Mouse (Mus musculus) CH12.LX (cell line): ENCODE measurements around the gene Coq4. TPM values are rescaled to one million over a fixed set of nuclear protein-coding genes. Genes with fewer than 3 reads are reported as not detected.

ENCODE experiments used
- DNase-seq: peaks from one replicate; pipeline ENCODE4 v3.0.0-alpha.2; 2013; ENCODE audit errors: extremely low read depth
- H3K27ac ChIP-seq: 2 replicates; pipeline ENCODE4 v1.5.1; 2012; ENCODE audit warnings: low read depth, mild to moderate bottlenecking, control low read depth, moderate library complexity; ENCODE audit not compliant: insufficient read depth
- H3K27me3 ChIP-seq: replicated peaks from 2 replicates; pipeline ENCODE3; 2012; ENCODE audit warnings: inconsistent platforms
- H3K36me3 ChIP-seq, 2 experiments: replicated peaks in 1 of 2; 2 replicates each; pipeline versions ENCODE3 to v1.6.1; 2012; ENCODE audit warnings: inconsistent platforms in 1 of 2, low read length in 1 of 2, mild to moderate bottlenecking in 1 of 2, mixed read lengths in 1 of 2, moderate library complexity in 1 of 2; ENCODE audit not compliant: control insufficient read depth in 1 of 2, insufficient read depth in 1 of 2
- H3K4me1 ChIP-seq, 2 experiments: 2 replicates each; pipeline ENCODE4 v1.6.1; 2012; ENCODE audit warnings: inconsistent platforms in 1 of 2, moderate library complexity in 1 of 2; ENCODE audit not compliant: insufficient read depth in 2 of 2, control insufficient read depth in 1 of 2
- H3K4me2 ChIP-seq: 2 replicates; pipeline ENCODE4 v1.6.1; 2012; ENCODE audit warnings: low read depth, mild to moderate bottlenecking, control low read depth; ENCODE audit not compliant: poor library complexity, insufficient read depth, severe bottlenecking
- H3K4me3 ChIP-seq, 3 experiments: fragments of 150-350 bp in 1 of 3; sonication (generic) in 1 of 3; replicated peaks in 1 of 3; 2 replicates each; pipeline versions ENCODE3 to v1.5.1; 2011 to 2012; ENCODE audit warnings: low read depth in 2 of 3, low read length in 2 of 3, mild to moderate bottlenecking in 2 of 3, moderate library complexity in 2 of 3, control low read depth in 1 of 3, improper control_type of control experiment in 1 of 3, inconsistent platforms in 1 of 3, mixed read lengths in 1 of 3; ENCODE audit not compliant: poor library complexity in 1 of 3
- H3K79me2 ChIP-seq: replicated peaks from 2 replicates; pipeline ENCODE4 v1.6.1; 2012; ENCODE audit warnings: mild to moderate bottlenecking, moderate library complexity; ENCODE audit not compliant: control insufficient read depth, poor library complexity, insufficient read depth, severe bottlenecking; ENCODE audit errors: extremely low read depth
- H3K9ac ChIP-seq: 2 replicates; pipeline ENCODE4 v1.6.1; 2012; ENCODE audit warnings: low read depth, mild to moderate bottlenecking, control low read depth, moderate library complexity; ENCODE audit not compliant: insufficient read depth
- H3K9me3 ChIP-seq: replicated peaks from 2 replicates; pipeline ENCODE3; 2012; ENCODE audit warnings: low read length, inconsistent platforms, mixed read lengths
- BHLHE40 ChIP-seq: IDR thresholded peaks from 2 replicates; pipeline ENCODE4 v1.6.1; 2011; ENCODE audit warnings: mild to moderate bottlenecking, low read depth, low read length, improper control_type of control experiment
- CHD1 ChIP-seq: IDR thresholded peaks from 2 replicates; pipeline ENCODE4 v1.6.1; 2012; ENCODE audit warnings: low read depth, low read length, improper control_type of control experiment, inconsistent platforms
- CHD2 ChIP-seq: IDR thresholded peaks from 2 replicates; pipeline ENCODE4 v1.6.1; 2011; ENCODE audit warnings: low read length, improper control_type of control experiment
- CTCF ChIP-seq, 2 experiments: IDR thresholded peaks in 1 of 2; conservative IDR thresholded peaks in 1 of 2; 2 replicates each; pipeline ENCODE4 v1.5.1; 2011 to 2012; ENCODE audit warnings: low read depth in 2 of 2, low read length in 2 of 2, improper control_type of control experiment in 1 of 2, inconsistent platforms in 1 of 2, mild to moderate bottlenecking in 1 of 2, moderate library complexity in 1 of 2
- E2F4 ChIP-seq: IDR thresholded peaks from 2 replicates; pipeline ENCODE4 v1.6.1; 2011; ENCODE audit warnings: low read depth, low read length, improper control_type of control experiment; ENCODE audit not compliant: insufficient replicate concordance
- ELF1 ChIP-seq: IDR thresholded peaks from 2 replicates; pipeline ENCODE4 v1.6.1; 2014; ENCODE audit warnings: low read depth, mild to moderate bottlenecking, inconsistent platforms, low read length, improper control_type of control experiment
- EP300 ChIP-seq: IDR thresholded peaks from 2 replicates; pipeline ENCODE4 v1.6.1; 2011; ENCODE audit warnings: low read length, improper control_type of control experiment
- ETS1 ChIP-seq: conservative IDR thresholded peaks from 2 replicates; pipeline ENCODE4 v1.6.1; 2012; ENCODE audit warnings: low read depth, mild to moderate bottlenecking, inconsistent platforms, low read length, improper control_type of control experiment, moderate library complexity
- HCFC1 ChIP-seq: IDR thresholded peaks from 2 replicates; pipeline ENCODE4 v1.6.1; 2012; ENCODE audit warnings: low read depth, mild to moderate bottlenecking, inconsistent platforms, low read length, improper control_type of control experiment
- IRF4 ChIP-seq: IDR thresholded peaks from 2 replicates; pipeline ENCODE4 v1.6.1; 2014; ENCODE audit warnings: low read depth, mild to moderate bottlenecking, inconsistent platforms, low read length, improper control_type of control experiment
- JUND ChIP-seq: conservative IDR thresholded peaks from 2 replicates; pipeline ENCODE4 v1.6.1; 2011; ENCODE audit warnings: low read depth, low read length, improper control_type of control experiment
- KAT2A ChIP-seq: IDR thresholded peaks from 2 replicates; pipeline ENCODE4 v1.6.1; 2012; ENCODE audit warnings: low read length, improper control_type of control experiment, inconsistent platforms; ENCODE audit not compliant: insufficient replicate concordance
- MAX ChIP-seq: IDR thresholded peaks from 2 replicates; pipeline ENCODE4 v1.6.1; 2011; ENCODE audit warnings: low read length, improper control_type of control experiment
- MEF2A ChIP-seq: IDR thresholded peaks from 2 replicates; pipeline ENCODE4 v1.6.1; 2014; ENCODE audit warnings: low read depth, mild to moderate bottlenecking, inconsistent platforms, low read length, improper control_type of control experiment, borderline replicate concordance
- MYC ChIP-seq: IDR thresholded peaks from 2 replicates; pipeline ENCODE4 v1.6.1; 2011; ENCODE audit warnings: low read depth, mild to moderate bottlenecking, improper control_type of control experiment, low read length
- NELFE ChIP-seq: IDR thresholded peaks from 2 replicates; pipeline ENCODE4 v1.6.1; 2011; ENCODE audit warnings: low read depth, low read length, improper control_type of control experiment
- NRF1 ChIP-seq: IDR thresholded peaks from 2 replicates; pipeline ENCODE4 v1.6.1; 2014; ENCODE audit warnings: low read depth, mild to moderate bottlenecking, inconsistent platforms, low read length, improper control_type of control experiment, moderate library complexity
- POLR2A ChIP-seq: IDR thresholded peaks from 2 replicates; pipeline ENCODE4 v1.6.1; 2011; ENCODE audit warnings: low read depth, mild to moderate bottlenecking, improper control_type of control experiment, low read length
- RAD21 ChIP-seq: IDR thresholded peaks from 2 replicates; pipeline ENCODE4 v1.6.1; 2011; ENCODE audit warnings: low read depth, mild to moderate bottlenecking, low read length, improper control_type of control experiment, moderate library complexity
- SIN3A ChIP-seq: IDR thresholded peaks from 2 replicates; pipeline ENCODE4 v1.6.1; 2012; ENCODE audit warnings: low read length, improper control_type of control experiment, inconsistent platforms
- SMC3 ChIP-seq: IDR thresholded peaks from 2 replicates; pipeline ENCODE4 v1.6.1; 2011; ENCODE audit warnings: low read depth, low read length, improper control_type of control experiment
- TBP ChIP-seq: conservative IDR thresholded peaks from 2 replicates; pipeline ENCODE4 v1.6.1; 2011; ENCODE audit warnings: low read depth, low read length, improper control_type of control experiment
- TCF12 ChIP-seq: IDR thresholded peaks from 2 replicates; pipeline ENCODE4 v1.6.1; 2014; ENCODE audit warnings: low read depth, mild to moderate bottlenecking, inconsistent platforms, low read length, improper control_type of control experiment
- UBTF ChIP-seq: IDR thresholded peaks from 2 replicates; pipeline ENCODE4 v1.6.1; 2012; ENCODE audit warnings: low read depth, mild to moderate bottlenecking, inconsistent platforms, low read length, improper control_type of control experiment, moderate library complexity
- USF1 ChIP-seq: IDR thresholded peaks from 2 replicates; pipeline ENCODE4 v1.6.1; 2014; ENCODE audit warnings: low read depth, mild to moderate bottlenecking, inconsistent platforms, low read length, improper control_type of control experiment
- USF2 ChIP-seq: conservative IDR thresholded peaks from 2 replicates; pipeline ENCODE4 v1.6.1; 2011; ENCODE audit warnings: low read depth, low read length, improper control_type of control experiment
- ZC3H11A ChIP-seq: IDR thresholded peaks from 2 replicates; pipeline ENCODE4 v1.6.1; 2012; ENCODE audit warnings: low read depth, mild to moderate bottlenecking, inconsistent platforms, low read length, improper control_type of control experiment
- ZKSCAN1 ChIP-seq: IDR thresholded peaks from 2 replicates; pipeline ENCODE4 v1.6.1; 2012; ENCODE audit warnings: low read depth, inconsistent platforms, low read length, improper control_type of control experiment, borderline replicate concordance
- ZNF384 ChIP-seq: IDR thresholded peaks from 2 replicates; pipeline ENCODE4 v1.6.1; 2012; ENCODE audit warnings: low read depth, low read length, improper control_type of control experiment, inconsistent platforms
- dilution Hi-C: fragments of 300-500 bp; cut with MboI; formaldehyde crosslinking; loops from 2 replicates; pipeline ENCODE4 v1.14.3; 2020; ENCODE audit warnings: low sequenced_read_pairs; ENCODE audit not compliant: extremely low pct_unique_long_range_greater_than_20kb, extremely low pct_ligation_motif_present
- in situ Hi-C: fragments of 300-500 bp; cut with MboI; formaldehyde crosslinking; loops from 3 replicates; pipeline ENCODE4 v1.14.3; 2019; ENCODE audit warnings: low sequenced_read_pairs, low pct_ligation_motif_present, low pct_unique_long_range_greater_than_20kb, mixed read lengths
- polyA plus RNA-seq: library from polyadenylated mRNA; unstranded; fragments of >175 nt; gene quantifications from 2 replicates; pipeline ENCODE4 v1.2.1, GENCODE M21; 2012; ENCODE audit warnings: low read depth; ENCODE audit not compliant: insufficient read length
- total RNA-seq, 2 experiments: library from RNA; depleted of rRNA; stranded (reverse); fragments of 300-350 nt in 1 of 2; fragments of >200 nt in 1 of 2; gene quantifications; 2 replicates each; pipeline ENCODE4 v1.2.3; 2012 to 2014

Gene Coq4
- total and polyA plus RNA-seq, 3 experiments = 19.1 to 25.2 (median 21.5) TPM

- peak overlapping the region; percentile 81 for H3K9ac ChIP-seq
- in situ Hi-C loops (no loop called here), dilution Hi-C loops (no loop called here)
- H3K9me3 ChIP-seq = no peaks in the 10 kb centered on the region
- no peaks in the 10 kb centered on the region for H3K27me3 ChIP-seq
- H3K79me2 ChIP-seq = peaks cover 33% of the 10 kb centered on the region
- peaks cover 0 to 25% of the 10 kb centered on the region in 2 experiments for H3K36me3 ChIP-seq
- peak overlapping the region; percentile 77 for H3K27ac ChIP-seq
- H3K4me3 ChIP-seq = peak overlapping the region; percentile 78 to 100 (median 95)
- H3K4me1 ChIP-seq = peaks cover 5 to 14% of the 10 kb centered on the region in 2 experiments; a peak in 3 of 4 replicates
- TF ChIP-seq KAT2A = no peak
- no peak for TF ChIP-seq HCFC1
- TF ChIP-seq EP300 = no peak
- no peak for TF ChIP-seq RAD21
- TF ChIP-seq E2F4 = no peak
- TF ChIP-seq ZC3H11A = no peak
- no peak for TF ChIP-seq USF2
- TF ChIP-seq MAX = no peak
- no peak; the same call in 1 of the 2 replicates for TF ChIP-seq MEF2A
- no peak for TF ChIP-seq CTCF (conservative IDR thresholded peaks at IDR 0.05 in 1 of 2, IDR thresholded peaks at IDR 0.05 in 1 of 2; ENCODE audit: low read depth in 2 of 2, low read length in 2 of 2)
- TF ChIP-seq MYC = no peak
- TF ChIP-seq IRF4 = no peak
- TF ChIP-seq TCF12 = no peak
- no peak for TF ChIP-seq ETS1
- TF ChIP-seq ELF1 = no peak
- TF ChIP-seq SMC3 = no peak
- no peak for TF ChIP-seq JUND
- TF ChIP-seq, all 38 proteins: peak for 0
- no peak for DNase-seq
- peak overlapping the region; percentile 30 for H3K4me2 ChIP-seq
These were observed 39.1 kb downstream of the Coq4 start for GRCm38 (mm10) chr2:29826318-29826925.

GRCm38 (mm10) chr2:29826926-29827708 lies 39.8 kb downstream of the Coq4 start:
- peaks cover 5 to 14% of the 10 kb centered on the region in 2 experiments; a peak in 3 of 4 replicates for H3K4me1 ChIP-seq
- no peak overlapping the region for H3K4me2 ChIP-seq
- dilution Hi-C loops (no loop called here), in situ Hi-C loops (no loop called here)
- peak overlapping the region; percentile 77 for H3K27ac ChIP-seq
- peak; percentile 99 for DNase-seq
- peaks cover 33% of the 10 kb centered on the region for H3K79me2 ChIP-seq
- H3K9ac ChIP-seq = peak overlapping the region; percentile 81
- no peaks in the 10 kb centered on the region for H3K27me3 ChIP-seq
- no peaks in the 10 kb centered on the region for H3K9me3 ChIP-seq
- peak overlapping the region; percentile 87 to 100 (median 95) for H3K4me3 ChIP-seq
- peaks cover 0 to 32% of the 10 kb centered on the region in 2 experiments for H3K36me3 ChIP-seq
- no peak for TF ChIP-seq RAD21
- peak; percentile 69; the same call in 1 of the 2 replicates for TF ChIP-seq CHD1
- peak; percentile 98 for TF ChIP-seq SIN3A
- no peak for TF ChIP-seq USF1
- TF ChIP-seq CTCF (conservative IDR thresholded peaks at IDR 0.05 in 1 of 2, IDR thresholded peaks at IDR 0.05 in 1 of 2; ENCODE audit: low read depth in 2 of 2, low read length in 2 of 2) = no peak
- TF ChIP-seq JUND = peak; percentile 62; the same call in 1 of the 2 replicates
- peak; percentile 81; the same call in 1 of the 2 replicates for TF ChIP-seq MYC
- 0 out of 2 replicates have a peak, but pooled peaks have one; percentile 22 for TF ChIP-seq BHLHE40
- TF ChIP-seq NRF1 = peak; percentile 48; the same call in 1 of the 2 replicates
- TF ChIP-seq ETS1 = peak; percentile 67
- peak; percentile 89 for TF ChIP-seq NELFE
- no peak; the same call in 1 of the 2 replicates for TF ChIP-seq ZKSCAN1
- peak; percentile 72 for TF ChIP-seq CHD2
- no peak for TF ChIP-seq ZC3H11A
- TF ChIP-seq TCF12 = peak; percentile 80; the same call in 1 of the 2 replicates
- peak; percentile 92 for TF ChIP-seq TBP
- TF ChIP-seq UBTF = no peak; the same call in 1 of the 2 replicates
- peak; percentile 75 for TF ChIP-seq POLR2A
- TF ChIP-seq MEF2A = peak; percentile 67
- peak; percentile 100 for TF ChIP-seq ZNF384
